10 mouse cellular contexts compared by ENCODE assay signal in the genomic region with DNA sequence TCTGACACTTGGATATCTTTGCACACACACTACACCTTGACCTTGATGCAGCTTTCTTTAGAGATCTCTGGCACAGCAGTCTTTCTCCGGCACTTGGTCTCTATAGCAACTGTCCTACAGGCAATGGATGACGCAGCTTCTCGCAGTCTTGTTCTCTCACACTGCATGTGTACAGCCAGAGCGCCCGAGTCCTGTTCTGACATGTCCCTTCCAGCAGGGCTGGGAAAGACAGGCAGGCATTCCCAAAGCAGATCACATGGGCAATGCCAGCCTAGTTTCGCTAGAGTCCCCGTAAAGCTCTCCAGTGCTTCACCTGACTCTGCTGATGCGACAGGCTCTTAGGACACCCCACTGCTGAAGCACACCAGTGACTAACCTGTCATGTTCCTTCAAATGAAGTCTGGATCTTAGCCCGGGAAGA. TPM values are rescaled to one million over a fixed set of nuclear protein-coding genes. Genes with fewer than 3 reads are reported as not detected.
DNase-seq lines count a peak whose midpoint lies in the region; ATAC-seq and TF ChIP-seq lines count a peak whose summit lies in the region.
"Had no signal": no experiment of that assay in that cellular context is flagged by ENCODE, and none has a peak within 500 bp of the region (broad histone marks: within the 10 kb centered on the region; RNA-seq: fewer than 3 reads in every experiment).

No protein-coding gene starts in this region.

- peaks cover 8% of the 10 kb centered on the region; the same call in 1 of the 2 replicates for H3K36me3 ChIP-seq in midbrain, postnatal 0 days (ENCODE audit: insufficient read depth, low read length)

- no peak overlapping the region for H3K4me3 ChIP-seq in left cerebral cortex, adult 2 months
- H3K4me3 ChIP-seq in midbrain, postnatal 0 days (ENCODE audit: low read depth, low read length): no peak overlapping the region

- peak; percentile 50 for DNase-seq in adrenal gland, postnatal 14 days
- DNase-seq in adrenal gland, postnatal 25 days: no peak
- DNase-seq in left cerebral cortex, adult 2 months (ENCODE audit: extremely low spot score in 1 of 2, low spot score in 2 of 2): peak in 1 of 2 experiments; percentile 30
- no peak for DNase-seq in left cerebral cortex, postnatal 4 days
- DNase-seq in gonadal fat pad, adult 2 months (ENCODE audit: low read depth): peak; percentile 56
- peak; percentile 58 for DNase-seq in midbrain, postnatal 0 days (ENCODE audit: low spot score)
- DNase-seq in lung, postnatal 36 days: no peak
- DNase-seq in yolk sac, embryonic 10.5 days (ENCODE audit: low spot score): no peak

- 64% methylated on average over 9 of the region's 9 CpGs for WGBS in midbrain, postnatal 0 days

- no peaks in the 10 kb centered on the region for H3K4me1 ChIP-seq in midbrain, postnatal 0 days (ENCODE audit: insufficient read depth, low read length)

- no peaks in the 10 kb centered on the region for H3K9me3 ChIP-seq in midbrain, postnatal 0 days (ENCODE audit: low read length)

- no peak overlapping the region for H3K9ac ChIP-seq in midbrain, postnatal 0 days (replicated peaks; ENCODE audit: low read length, poor library complexity, severe bottlenecking)

- peak; percentile 78 for ATAC-seq in midbrain, postnatal 0 days (ENCODE audit: low FRiP score)

- peak overlapping the region; percentile 29 for H3K27ac ChIP-seq in left cerebral cortex, adult 2 months
- peak overlapping the region; percentile 69 for H3K27ac ChIP-seq in midbrain, postnatal 0 days (ENCODE audit: low read depth, low read length)

- TF ChIP-seq CTCF in left cerebral cortex, adult 2 months (IDR thresholded peaks at IDR 0.05): no peak
- TF ChIP-seq CTCF in midbrain, postnatal 0 days (IDR thresholded peaks at IDR 0.05): no peak

- H3K27me3 ChIP-seq in midbrain, postnatal 0 days (ENCODE audit: insufficient read depth, low read length): no peaks in the 10 kb centered on the region

- H3K4me2 ChIP-seq in midbrain, postnatal 0 days (ENCODE audit: low read depth, low read length, poor library complexity, severe bottlenecking): no peak overlapping the region

- intact Hi-C loops in left cerebral cortex, adult 2 months (cut with DNase I): loop anchor here (1.0 kb wide), 2 partner anchors 33 to 70 kb away; a partner anchor contains a TSS
- intact Hi-C loops in left cerebral cortex, postnatal 4 days (cut with DNase I): loop anchor here (10.0 kb wide), 1 partner anchor 69 kb away; a partner anchor contains a TSS

RNA-seq across cellular contexts. Expression of a gene that starts 33.3 kb away (rescaled TPM):
- total RNA-seq in adrenal gland, postnatal 14 days (2021): 64.8 and 69.2 TPM in 2 replicates
- total RNA-seq in adrenal gland, postnatal 25 days (2021): 64.9 and 114 TPM in 2 replicates
- 10 to 100 TPM; 32.7 to 39.9 TPM for total RNA-seq in left cerebral cortex, adult 2 months (2021)
- total RNA-seq in left cerebral cortex, postnatal 4 days (2021): 10 to 100 TPM; 87.2 to 94.3 TPM
- 21.2 and 30.4 TPM in 2 replicates for polyA plus RNA-seq in gonadal fat pad, adult 2 months (2012; rRNA removed)
- total RNA-seq in midbrain, postnatal 0 days (2014; rRNA removed): 115 and 131 TPM in 2 replicates
- 41.3 and 49.2 TPM in 2 replicates for polyA plus RNA-seq in midbrain, postnatal 0 days (2015; fragmentation: Nextera tagmentation; extraction: Ambion mirVana)

RNA-seq across cellular contexts. Expression of a gene that starts 37.1 kb away (rescaled TPM):
- total RNA-seq in adrenal gland, postnatal 14 days (2021): 4.7 and 5.1 TPM in 2 replicates
- total RNA-seq in adrenal gland, postnatal 25 days (2021): 2.5 and 2.6 TPM in 2 replicates
- total RNA-seq in left cerebral cortex, adult 2 months (2021): 1 to 10 TPM; 2.8 to 3.8 TPM
- 1 to 10 TPM; 5.3 to 6.5 TPM for total RNA-seq in left cerebral cortex, postnatal 4 days (2021)
- polyA plus RNA-seq in gonadal fat pad, adult 2 months (2012; rRNA removed): 21.0 and 35.9 TPM in 2 replicates
- total RNA-seq in midbrain, postnatal 0 days (2014; rRNA removed): 5.5 and 5.6 TPM in 2 replicates
- 3.2 and 3.8 TPM in 2 replicates for polyA plus RNA-seq in midbrain, postnatal 0 days (2015; fragmentation: Nextera tagmentation; extraction: Ambion mirVana)

RNA-seq across cellular contexts. Expression of a gene that starts 56.6 kb away (rescaled TPM):
- total RNA-seq in adrenal gland, postnatal 14 days (2021): not detected in 2 replicates
- not detected in 2 replicates for total RNA-seq in adrenal gland, postnatal 25 days (2021)
- not detected for total RNA-seq in left cerebral cortex, adult 2 months (2021)
- not detected for total RNA-seq in left cerebral cortex, postnatal 4 days (2021)
- polyA plus RNA-seq in gonadal fat pad, adult 2 months (2012; rRNA removed): not detected in 2 replicates
- total RNA-seq in midbrain, postnatal 0 days (2014; rRNA removed): not detected in 2 replicates
- not detected in 2 replicates for polyA plus RNA-seq in midbrain, postnatal 0 days (2015; fragmentation: Nextera tagmentation; extraction: Ambion mirVana)
- total RNA-seq: left cerebral cortex, adult 8-10 months had no signal
- polyA plus RNA-seq: neural tube, embryonic 11.5 days had no signal

RNA-seq across cellular contexts. Expression of a gene that starts 59.8 kb away (rescaled TPM):
- total RNA-seq in adrenal gland, postnatal 14 days (2021): 21.6 and 26.4 TPM in 2 replicates
- total RNA-seq in adrenal gland, postnatal 25 days (2021): 25.1 and 25.4 TPM in 2 replicates
- 10 to 100 TPM; 24.5 to 26.2 TPM for total RNA-seq in left cerebral cortex, adult 2 months (2021)
- total RNA-seq in left cerebral cortex, postnatal 4 days (2021): 10 to 100 TPM; 31.5 to 33.4 TPM
- polyA plus RNA-seq in gonadal fat pad, adult 2 months (2012; rRNA removed): 14.6 and 18.1 TPM in 2 replicates
- total RNA-seq in midbrain, postnatal 0 days (2014; rRNA removed): 36.1 and 42.6 TPM in 2 replicates
- polyA plus RNA-seq in midbrain, postnatal 0 days (2015; fragmentation: Nextera tagmentation; extraction: Ambion mirVana): 15.1 and 15.5 TPM in 2 replicates

Comparison
In these comparisons a context has a peak if more than half of its experiments do, and no peak if none do; other contexts are left out.
1. DNase-seq: peak in adrenal gland, postnatal 14 days (single experiment), gonadal fat pad, adult 2 months (single experiment) and midbrain, postnatal 0 days (single experiment); none in adrenal gland, postnatal 25 days (single experiment), left cerebral cortex, postnatal 4 days (single experiment), lung, postnatal 36 days (single experiment) and yolk sac, embryonic 10.5 days (single experiment).